Mouse (Mus musculus) v-Abl transformed pro-B cells (cell line): Measurements from ENCODE around the gene Hoxb4.

Experiments
- in situ Hi-C, 2 experiments: fragments of 400-800 bp; cut with MboI; formaldehyde crosslinking; loops; one replicate each; pipeline ENCODE4 v1.15.1; 2025; ENCODE audit not compliant: unreplicated experiment in 2 of 2

Gene Hoxb4

GRCm38 (mm10) chr11:96325747-96326212, 7.7 kb downstream of the Hoxb4 start:
- in situ Hi-C loops, result no loop called here

GRCm38 (mm10) chr11:96326705-96327104, 8.6 kb downstream of the Hoxb4 start:
- in situ Hi-C loops, result no loop called here

GRCm38 (mm10) chr11:96327122-96327521, 9.1 kb downstream of the Hoxb4 start:
- in situ Hi-C loops, result no loop called here

- in situ Hi-C loops, result no loop called here
Measured at GRCm38 (mm10) chr11:96327750-96328149, 9.7 kb downstream of the Hoxb4 start.

- in situ Hi-C loops, result no loop called here
Measured at GRCm38 (mm10) chr11:96328605-96329004, 10.5 kb downstream of the Hoxb4 start.

GRCm38 (mm10) chr11:96332105-96332504, 14.0 kb downstream of the Hoxb4 start:
- in situ Hi-C loops, result no loop called here

GRCm38 (mm10) chr11:96332618-96333032, 14.6 kb downstream of the Hoxb4 start:
- in situ Hi-C loops, result no loop called here

- in situ Hi-C loops, result no loop called here
Measured at GRCm38 (mm10) chr11:96333241-96334001, 15.4 kb downstream of the Hoxb4 start.

GRCm38 (mm10) chr11:96334002-96334364, 15.9 kb downstream of the Hoxb4 start:
- in situ Hi-C loops, result no loop called here

- in situ Hi-C loops, result no loop called here
Measured at GRCm38 (mm10) chr11:96334998-96335397, 16.9 kb downstream of the Hoxb4 start.

GRCm38 (mm10) chr11:96336597-96336996, 18.5 kb downstream of the Hoxb4 start:
- in situ Hi-C loops, result no loop called here

GRCm38 (mm10) chr11:96337026-96337425, 19.0 kb downstream of the Hoxb4 start:
- in situ Hi-C loops, result no loop called here

GRCm38 (mm10) chr11:96338957-96339855, 21.1 kb downstream of the Hoxb4 start:
- in situ Hi-C loops, result no loop called here

GRCm38 (mm10) chr11:96340698-96341365, 22.8 kb downstream of the Hoxb4 start:
- in situ Hi-C loops, result no loop called here

- in situ Hi-C loops, result no loop called here
Measured at GRCm38 (mm10) chr11:96341701-96342575, 23.9 kb downstream of the Hoxb4 start.

GRCm38 (mm10) chr11:96342576-96342930, 24.5 kb downstream of the Hoxb4 start:
- in situ Hi-C loops, result no loop called here

GRCm38 (mm10) chr11:96343206-96343745, 25.2 kb downstream of the Hoxb4 start:
- in situ Hi-C loops, result no loop called here

- in situ Hi-C loops, result no loop called here
Measured at GRCm38 (mm10) chr11:96344061-96344877, 26.2 kb downstream of the Hoxb4 start.

- in situ Hi-C loops, result no loop called here
Measured at GRCm38 (mm10) chr11:96344878-96345159, 26.8 kb downstream of the Hoxb4 start.
